ENCODE assay signal across 8 mouse cellular contexts in genomic region chr2:49840573-49840972, GRCm38 (mm10). TPM values are rescaled to one million over a fixed set of nuclear protein-coding genes. Genes with fewer than 3 reads are reported as not detected.
A peak's percentile ranks its signal among the peaks of the same experiment; 100 is the strongest.
DNase-seq lines count a peak whose midpoint lies in the region; ATAC-seq and TF ChIP-seq lines count a peak whose summit lies in the region.

No protein-coding gene starts in this region.

- H3K9me3 ChIP-seq in heart, embryonic 10.5 days: no peaks in the 10 kb centered on the region
- H3K9me3 ChIP-seq in kidney, postnatal 0 days (replicated peaks; ENCODE audit: low read length): no peaks in the 10 kb centered on the region

- H3K9ac ChIP-seq in heart, adult 2 months (ENCODE audit: low read depth, low read length): no peak overlapping the region
- no peak overlapping the region for H3K9ac ChIP-seq in kidney, postnatal 0 days (ENCODE audit: low read depth, low read length)

- intact Hi-C loops in heart, adult 2 months (cut with DNase I): no loop called here
- intact Hi-C loops in gastrocnemius, postnatal 14 days (cut with DNase I; ENCODE audit: low total_unique reads): no loop called here

- H3K27ac ChIP-seq in heart, adult 2 months: no peak overlapping the region
- H3K27ac ChIP-seq in heart, embryonic 10.5 days: no peak overlapping the region
- H3K27ac ChIP-seq in kidney, postnatal 0 days: no peak overlapping the region; the same call in 1 of the 2 replicates

- no peak for TF ChIP-seq CTCF in heart, adult 2 months (IDR thresholded peaks at IDR 0.05)
- no peak for TF ChIP-seq CTCF in kidney, postnatal 0 days (IDR thresholded peaks at IDR 0.05; ENCODE audit: low read depth)

- no peak for TF ChIP-seq POLR2A in heart, adult 2 months (IDR thresholded peaks at IDR 0.05; ENCODE audit: insufficient read depth, low read depth, low read length)

- no peaks in the 10 kb centered on the region for H3K27me3 ChIP-seq in heart, adult 2 months (ENCODE audit: control insufficient read depth, insufficient read depth, low read length)
- H3K27me3 ChIP-seq in heart, embryonic 10.5 days (ENCODE audit: insufficient read depth, poor library complexity, severe bottlenecking): no peaks in the 10 kb centered on the region
- H3K27me3 ChIP-seq in kidney, postnatal 0 days (ENCODE audit: insufficient read depth, low read length): no peaks in the 10 kb centered on the region

- no peaks in the 10 kb centered on the region for H3K79me2 ChIP-seq in heart, adult 2 months (replicated peaks; ENCODE audit: control insufficient read depth, insufficient read depth, low read length)

- ATAC-seq in kidney, postnatal 0 days (replicated peaks; ENCODE audit: low FRiP score, low read depth): no peak; the same call in 1 of the 2 replicates
- ATAC-seq in frontal cortex, adult (ENCODE audit: low TSS enrichment): no peak

- 25% methylated on average over 6 of the region's 6 CpGs for WGBS in heart, adult 2 months
- 38% methylated on average over 6 of the region's 6 CpGs for WGBS in heart, embryonic 10.5 days
- WGBS in kidney, postnatal 0 days: 27% methylated on average over 6 of the region's 6 CpGs

- H3K4me3 ChIP-seq in heart, adult 2 months: no peak overlapping the region
- H3K4me3 ChIP-seq in heart, embryonic 10.5 days: no peak overlapping the region
- no peak overlapping the region for H3K4me3 ChIP-seq in kidney, postnatal 0 days (replicated peaks; ENCODE audit: low read depth, low read length)

- TF ChIP-seq EP300 in heart, adult 2 months (IDR thresholded peaks at IDR 0.05; ENCODE audit: insufficient read depth, low read depth, low read length): no peak

- H3K36me3 ChIP-seq in heart, adult 2 months (ENCODE audit: control insufficient read depth, insufficient read depth, low read length): no peaks in the 10 kb centered on the region
- H3K36me3 ChIP-seq in heart, embryonic 10.5 days: no peaks in the 10 kb centered on the region
- H3K36me3 ChIP-seq in kidney, postnatal 0 days (ENCODE audit: insufficient read depth, low read length): no peaks in the 10 kb centered on the region

- H3K4me1 ChIP-seq in heart, adult 2 months (ENCODE audit: control insufficient read depth, insufficient read depth, low read length): no peaks in the 10 kb centered on the region
- peaks cover 11% of the 10 kb centered on the region for H3K4me1 ChIP-seq in heart, embryonic 10.5 days
- H3K4me1 ChIP-seq in kidney, postnatal 0 days (replicated peaks; ENCODE audit: insufficient read depth, low read length): peaks cover 10% of the 10 kb centered on the region; the same call in 1 of the 2 replicates

- peak; percentile 36 to 65 for DNase-seq in heart, adult 2 months
- no peak for DNase-seq in heart, embryonic 10.5 days (ENCODE audit: low spot score)
- DNase-seq in adrenal gland, postnatal 14 days: peak; percentile 45
- peak; percentile 41 for DNase-seq in gastrocnemius, postnatal 14 days
- peak; percentile 79 for DNase-seq in kidney, postnatal 0 days (ENCODE audit: low spot score)
- DNase-seq in retina, postnatal 1 day: peak; percentile 73
- DNase-seq in thymus, adult 18-20 months: no peak

- no peak overlapping the region for H3K4me2 ChIP-seq in kidney, postnatal 0 days (ENCODE audit: low read length)

RNA-seq across cellular contexts. Expression of gene Lypd6b, which starts 53.1 kb away (rescaled TPM):
- under 1 TPM in 1 of 2 experiments, not detected in 1; 0.10 TPM for total RNA-seq in heart, adult 2 months (2021)
- polyA plus RNA-seq in heart, adult 2 months (2012; rRNA removed): 0.25 TPM in 1 of 2 replicates, not detected in the other
- 2.0 TPM in 2 replicates for polyA plus RNA-seq in heart, embryonic 10.5 days (2016; fragmentation: Nextera tagmentation; extraction: Ambion mirVana)
- 0.15 TPM in 1 of 2 replicates, not detected in the other for total RNA-seq in adrenal gland, postnatal 14 days (2021)
- not detected for total RNA-seq in gastrocnemius, postnatal 14 days (2021)
- polyA plus RNA-seq in kidney, postnatal 0 days (2015; fragmentation: Nextera tagmentation; extraction: Ambion mirVana): 8.2 and 8.9 TPM in 2 replicates

Comparison
In these comparisons a context has a peak if more than half of its experiments do, and no peak if none do; other contexts are left out.
1. DNase-seq: peak in heart, adult 2 months (2 of 2), adrenal gland, postnatal 14 days (single experiment), gastrocnemius, postnatal 14 days (single experiment), kidney, postnatal 0 days (single experiment) and retina, postnatal 1 day (single experiment); none in heart, embryonic 10.5 days (single experiment) and thymus, adult 18-20 months (0 of 2).